Mouse (Mus musculus): ENCODE results near the gene Grik2. TPM values are rescaled to one million over a fixed set of nuclear protein-coding genes. Genes with fewer than 3 reads are reported as not detected.
"Not testable (repeated sequence)": the region's sequence is repeated elsewhere in the genome, so short reads cannot be mapped to it uniquely, and the experiment has no call there.

Grik2 gene
- polyA plus RNA-seq, 1 experiment from 2014 or later: 0.74 TPM

DNA sequence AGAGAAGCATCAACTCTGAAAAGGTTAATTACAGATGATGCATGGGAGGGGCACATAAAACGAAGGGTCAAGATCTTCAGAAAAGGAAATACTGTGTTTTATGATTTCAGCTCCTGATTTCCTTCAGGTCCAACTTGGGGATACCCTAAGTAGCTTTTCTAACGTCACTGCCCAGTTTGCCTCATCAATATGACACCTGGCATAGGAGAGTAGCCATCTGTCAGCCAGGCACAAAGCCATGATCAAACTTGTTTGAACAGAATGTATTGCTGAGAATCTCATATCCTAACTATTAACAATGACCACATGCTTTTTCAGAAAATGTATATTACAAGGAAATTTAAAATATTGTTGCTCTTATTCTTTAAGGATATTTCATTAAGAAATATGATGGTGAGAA lies 406.7 kb downstream of the Grik2 start:
- Histone ChIP-seq H3K4me3 (ENCODE audit: low read depth, low read length) (no peak overlapping the region), H3K27me3 (ENCODE audit: control insufficient read depth, insufficient read depth, low read length) (no peaks in the 10 kb centered on the region), H3K4me2 (no peak overlapping the region), H3K9ac (ENCODE audit: low read depth, low read length) (no peak overlapping the region), H3K9me3 (replicated peaks; ENCODE audit: control insufficient read depth, low read length) (no peaks in the 10 kb centered on the region), H3K27ac (ENCODE audit: low read depth, low read length) (no peak overlapping the region), H3K4me1 (ENCODE audit: control insufficient read depth, insufficient read depth, low read length) (no peaks in the 10 kb centered on the region), H3K36me3 (ENCODE audit: control insufficient read depth, insufficient read depth, low read length) (no peaks in the 10 kb centered on the region)
- no peak for ATAC-seq (replicated peaks; ENCODE audit: insufficient number of reproducible peaks, low FRiP score, low TSS enrichment)
- WGBS (ENCODE audit: insufficient replicate concordance): 59% methylated on average over 2 of the region's 2 CpGs

DNA sequence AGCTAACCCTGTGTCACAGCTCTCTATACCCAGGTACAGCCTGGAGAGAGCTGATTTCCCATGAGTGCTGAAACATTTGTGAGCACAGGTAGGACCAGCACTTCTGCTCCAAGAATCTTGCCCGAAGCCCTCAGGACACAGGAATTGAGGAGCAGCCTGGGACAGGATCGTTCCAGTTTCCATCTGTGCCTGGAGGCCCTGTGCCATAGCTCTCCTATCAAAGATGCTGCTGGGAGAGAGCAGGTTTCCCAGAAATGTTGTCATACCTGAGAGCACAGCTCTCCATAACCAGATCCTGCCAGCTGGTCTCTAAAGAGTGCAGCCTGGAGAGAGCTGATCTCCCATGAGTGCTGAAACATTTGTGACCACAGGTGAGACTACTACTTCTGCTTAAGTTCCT lies 420.0 kb downstream of the Grik2 start:
- 87% methylated on average over 2 of the region's 2 CpGs for WGBS (ENCODE audit: insufficient replicate concordance)
- no peak overlapping the region for H3K27ac ChIP-seq (ENCODE audit: low read depth, low read length)
- no peak for ATAC-seq (replicated peaks; ENCODE audit: insufficient number of reproducible peaks, low FRiP score, low TSS enrichment)
- H3K4me1 ChIP-seq (ENCODE audit: control insufficient read depth, insufficient read depth, low read length): no peaks in the 10 kb centered on the region
- no peak overlapping the region for H3K4me3 ChIP-seq (ENCODE audit: low read depth, low read length)
- H3K9ac ChIP-seq (ENCODE audit: low read depth, low read length): no peak overlapping the region
- H3K27me3 ChIP-seq (ENCODE audit: control insufficient read depth, insufficient read depth, low read length): no peaks in the 10 kb centered on the region
- H3K36me3 ChIP-seq (ENCODE audit: control insufficient read depth, insufficient read depth, low read length): no peaks in the 10 kb centered on the region
- no peaks in the 10 kb centered on the region; the same call in 1 of the 2 replicates for H3K9me3 ChIP-seq (replicated peaks; ENCODE audit: control insufficient read depth, low read length)
- H3K4me2 ChIP-seq: no peak overlapping the region

DNA sequence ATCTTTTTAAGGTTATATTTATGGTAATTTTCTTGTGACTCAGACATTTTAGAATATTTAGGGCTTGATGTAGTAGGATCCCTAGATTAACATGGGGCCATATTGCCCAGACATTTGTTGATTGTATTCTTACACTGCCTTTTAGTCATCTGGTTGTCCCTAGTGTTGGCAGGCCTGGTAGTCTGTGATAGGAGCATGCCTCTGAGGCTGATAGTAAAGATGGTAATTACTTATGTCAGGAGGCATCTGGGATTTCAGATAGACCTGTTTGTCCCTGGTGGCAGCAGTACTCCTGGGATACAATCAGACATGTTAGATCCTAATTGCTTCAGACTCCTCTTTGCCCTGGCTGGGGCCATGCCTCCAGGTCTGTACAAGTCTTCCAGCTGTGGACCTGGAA lies 423.3 kb downstream of the Grik2 start:
- H3K27me3 ChIP-seq (ENCODE audit: control insufficient read depth, insufficient read depth, low read length): no peaks in the 10 kb centered on the region
- no peak overlapping the region for H3K4me2 ChIP-seq
- H3K4me3 ChIP-seq (ENCODE audit: low read depth, low read length): no peak overlapping the region
- H3K27ac ChIP-seq (ENCODE audit: low read depth, low read length): no peak overlapping the region
- ATAC-seq (replicated peaks; ENCODE audit: insufficient number of reproducible peaks, low FRiP score, low TSS enrichment): no peak
- H3K4me1 ChIP-seq (ENCODE audit: control insufficient read depth, insufficient read depth, low read length): no peaks in the 10 kb centered on the region
- H3K36me3 ChIP-seq (ENCODE audit: control insufficient read depth, insufficient read depth, low read length): no peaks in the 10 kb centered on the region
- H3K9ac ChIP-seq (ENCODE audit: low read depth, low read length): no peak overlapping the region
- H3K9me3 ChIP-seq (replicated peaks; ENCODE audit: control insufficient read depth, low read length): no peaks in the 10 kb centered on the region; the same call in 1 of the 2 replicates

DNA sequence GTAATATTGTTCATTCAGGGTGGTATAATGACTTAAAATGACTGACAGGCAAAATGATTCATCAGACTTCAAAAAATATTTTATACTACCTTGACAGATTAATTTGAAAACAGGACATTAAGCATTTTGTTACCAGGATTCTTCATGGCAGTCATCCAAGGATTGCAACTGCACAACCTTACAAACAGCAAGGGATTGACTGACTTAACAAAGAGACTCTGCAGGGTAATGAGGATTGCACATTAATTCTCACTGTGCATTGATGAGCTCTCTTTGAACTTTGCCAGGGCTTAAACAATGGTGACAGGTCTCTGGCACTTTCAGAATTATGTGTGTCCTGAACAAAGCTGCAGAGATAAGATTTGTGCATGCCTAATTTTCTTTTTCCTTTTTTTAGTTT lies 466.2 kb downstream of the Grik2 start:
- H3K27me3 ChIP-seq (ENCODE audit: control insufficient read depth, insufficient read depth, low read length): no peaks in the 10 kb centered on the region
- H3K4me2 ChIP-seq: no peak overlapping the region
- no peaks in the 10 kb centered on the region for H3K36me3 ChIP-seq (ENCODE audit: control insufficient read depth, insufficient read depth, low read length)
- no peaks in the 10 kb centered on the region for H3K4me1 ChIP-seq (ENCODE audit: control insufficient read depth, insufficient read depth, low read length)
- no peak overlapping the region for H3K9ac ChIP-seq (ENCODE audit: low read depth, low read length)
- no peak overlapping the region for H3K4me3 ChIP-seq (ENCODE audit: low read depth, low read length)
- no peaks in the 10 kb centered on the region for H3K9me3 ChIP-seq (replicated peaks; ENCODE audit: control insufficient read depth, low read length)
- no peak overlapping the region for H3K27ac ChIP-seq (ENCODE audit: low read depth, low read length)
- no peak for ATAC-seq (replicated peaks; ENCODE audit: insufficient number of reproducible peaks, low FRiP score, low TSS enrichment)

DNA sequence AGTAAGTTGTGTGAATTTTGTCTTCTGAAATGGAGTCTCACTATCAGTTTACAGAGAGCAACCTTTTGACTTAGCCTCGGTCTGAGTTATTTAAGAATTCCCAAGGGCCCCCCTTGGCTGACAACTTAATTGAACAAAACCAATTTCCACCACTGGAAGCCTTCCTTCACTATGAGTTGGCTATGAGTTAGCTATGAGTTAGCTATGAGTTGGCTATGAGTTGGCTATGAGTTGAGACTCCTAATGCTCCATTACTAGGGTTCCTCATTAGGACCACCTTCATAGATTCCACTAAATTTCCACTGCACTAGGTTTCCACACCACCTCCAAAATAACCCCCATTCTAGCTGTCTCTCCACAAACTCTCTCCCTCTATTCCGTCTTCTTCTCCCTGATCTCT lies 468.7 kb downstream of the Grik2 start:
- Histone ChIP-seq H3K4me1 (ENCODE audit: control insufficient read depth, insufficient read depth, low read length) (no peaks in the 10 kb centered on the region), H3K4me2 (no peak overlapping the region), H3K9me3 (replicated peaks; ENCODE audit: control insufficient read depth, low read length) (no peaks in the 10 kb centered on the region), H3K36me3 (ENCODE audit: control insufficient read depth, insufficient read depth, low read length) (no peaks in the 10 kb centered on the region), H3K27ac (ENCODE audit: low read depth, low read length) (no peak overlapping the region), H3K27me3 (ENCODE audit: control insufficient read depth, insufficient read depth, low read length) (no peaks in the 10 kb centered on the region), H3K9ac (ENCODE audit: low read depth, low read length) (no peak overlapping the region), H3K4me3 (ENCODE audit: low read depth, low read length) (no peak overlapping the region)
- 73% methylated on average over 2 of the region's 2 CpGs for WGBS (ENCODE audit: insufficient replicate concordance)
- ATAC-seq (replicated peaks; ENCODE audit: insufficient number of reproducible peaks, low FRiP score, low TSS enrichment): no peak

DNA sequence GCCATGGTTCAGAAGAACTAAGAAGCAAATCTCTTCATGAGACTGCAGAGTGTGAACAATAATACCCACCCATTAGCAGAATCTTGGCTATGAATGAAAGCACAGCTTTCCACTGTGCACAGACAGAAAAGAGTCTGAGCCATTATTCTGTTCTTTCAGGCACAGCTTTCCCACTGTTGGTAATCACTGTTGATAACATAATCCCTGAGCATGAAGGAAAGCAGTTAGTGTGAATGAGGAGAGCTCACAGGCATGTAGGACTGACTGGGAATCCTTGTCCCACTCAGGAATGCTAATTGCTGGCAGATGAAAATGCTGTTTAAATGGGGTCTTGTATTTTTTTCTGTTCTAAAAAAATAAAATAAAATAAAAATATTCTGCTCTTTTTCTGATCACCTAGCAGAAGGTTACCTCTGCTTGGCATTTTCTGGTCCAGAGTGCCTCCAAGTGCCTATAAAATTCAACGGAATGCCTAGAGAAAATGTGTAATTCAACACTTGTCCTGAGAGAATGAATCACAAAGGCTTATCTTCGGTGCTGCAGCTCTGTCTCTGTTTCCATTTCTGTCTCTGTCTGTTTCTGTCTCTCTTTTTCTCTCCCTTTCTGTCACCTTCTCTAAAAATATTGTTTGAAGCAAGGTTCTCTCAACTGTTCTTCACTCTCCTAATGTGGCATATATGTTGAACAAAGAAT lies 532.2 kb downstream of the Grik2 start:
- 22% methylated on average over 2 of the region's 2 CpGs for WGBS (ENCODE audit: insufficient replicate concordance)
- Histone ChIP-seq H3K4me1 (ENCODE audit: control insufficient read depth, insufficient read depth, low read length) (no peaks in the 10 kb centered on the region), H3K27me3 (ENCODE audit: control insufficient read depth, insufficient read depth, low read length) (no peaks in the 10 kb centered on the region), H3K4me2 (0 out of 2 replicates have a peak overlapping the region, but pooled peaks have one; percentile 14), H3K36me3 (ENCODE audit: control insufficient read depth, insufficient read depth, low read length) (no peaks in the 10 kb centered on the region), H3K9ac (ENCODE audit: low read depth, low read length) (no peak overlapping the region), H3K4me3 (ENCODE audit: low read depth, low read length) (no peak overlapping the region), H3K27ac (ENCODE audit: low read depth, low read length) (0 out of 2 replicates have a peak overlapping the region, but pooled peaks have one; percentile 35), H3K9me3 (replicated peaks; ENCODE audit: control insufficient read depth, low read length) (no peaks in the 10 kb centered on the region)
- 0 out of 2 replicates have a peak, but pooled peaks have one; percentile 22 for ATAC-seq (replicated peaks; ENCODE audit: insufficient number of reproducible peaks, low FRiP score, low TSS enrichment)

DNA sequence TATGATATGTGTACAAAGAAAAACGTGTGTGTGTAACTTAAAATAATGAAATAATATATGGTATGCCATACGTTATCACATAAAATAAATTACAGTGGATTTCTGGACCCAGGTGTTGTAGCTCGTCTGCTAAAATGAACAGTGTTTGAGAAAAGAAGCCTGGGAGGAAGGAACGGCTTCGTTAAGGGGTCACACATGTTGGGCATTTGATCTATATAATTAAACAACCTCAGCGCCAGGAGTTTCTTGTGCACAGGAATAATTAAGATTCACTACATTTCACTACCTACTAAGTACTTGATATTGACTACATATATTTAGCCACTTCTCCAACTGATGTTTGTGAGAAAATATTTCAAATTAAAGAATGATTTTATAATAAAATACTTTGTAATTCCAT lies 551.2 kb downstream of the Grik2 start:
- H3K4me1 ChIP-seq (ENCODE audit: control insufficient read depth, insufficient read depth, low read length); H3K4me2 ChIP-seq; H3K4me3 ChIP-seq (ENCODE audit: low read depth, low read length); H3K9me3 ChIP-seq (replicated peaks; ENCODE audit: control insufficient read depth, low read length); H3K27me3 ChIP-seq (ENCODE audit: control insufficient read depth, insufficient read depth, low read length); H3K9ac ChIP-seq (ENCODE audit: low read depth, low read length); H3K27ac ChIP-seq (ENCODE audit: low read depth, low read length); ATAC-seq (replicated peaks; ENCODE audit: insufficient number of reproducible peaks, low FRiP score, low TSS enrichment); H3K36me3 ChIP-seq (ENCODE audit: control insufficient read depth, insufficient read depth, low read length): not testable (repeated sequence)
- 83% methylated on average over 6 of the region's 6 CpGs for WGBS (ENCODE audit: insufficient replicate concordance)

DNA sequence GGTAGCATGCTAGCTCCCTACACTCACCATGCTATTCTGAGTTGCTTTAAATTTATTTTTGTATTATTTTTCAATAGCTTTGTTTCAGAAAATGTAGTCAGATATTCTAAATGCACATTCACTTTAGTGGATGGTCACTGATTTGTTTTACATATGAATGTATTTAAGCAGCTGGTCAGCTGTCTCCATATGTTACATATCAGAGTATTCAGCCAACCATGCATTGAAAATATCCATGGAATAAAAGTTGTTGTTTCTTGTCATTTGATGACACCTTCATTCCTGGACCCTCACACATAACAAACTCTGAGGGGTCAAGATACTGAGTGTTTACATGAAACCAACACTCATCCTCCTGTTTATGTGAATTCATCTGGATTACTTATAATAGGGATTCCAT lies 551.7 kb downstream of the Grik2 start:
- H3K4me1 ChIP-seq (ENCODE audit: control insufficient read depth, insufficient read depth, low read length); H3K36me3 ChIP-seq (ENCODE audit: control insufficient read depth, insufficient read depth, low read length); H3K27me3 ChIP-seq (ENCODE audit: control insufficient read depth, insufficient read depth, low read length); H3K9ac ChIP-seq (ENCODE audit: low read depth, low read length); H3K4me3 ChIP-seq (ENCODE audit: low read depth, low read length); H3K9me3 ChIP-seq (replicated peaks; ENCODE audit: control insufficient read depth, low read length); H3K4me2 ChIP-seq; H3K27ac ChIP-seq (ENCODE audit: low read depth, low read length); ATAC-seq (replicated peaks; ENCODE audit: insufficient number of reproducible peaks, low FRiP score, low TSS enrichment): not testable (repeated sequence)

DNA sequence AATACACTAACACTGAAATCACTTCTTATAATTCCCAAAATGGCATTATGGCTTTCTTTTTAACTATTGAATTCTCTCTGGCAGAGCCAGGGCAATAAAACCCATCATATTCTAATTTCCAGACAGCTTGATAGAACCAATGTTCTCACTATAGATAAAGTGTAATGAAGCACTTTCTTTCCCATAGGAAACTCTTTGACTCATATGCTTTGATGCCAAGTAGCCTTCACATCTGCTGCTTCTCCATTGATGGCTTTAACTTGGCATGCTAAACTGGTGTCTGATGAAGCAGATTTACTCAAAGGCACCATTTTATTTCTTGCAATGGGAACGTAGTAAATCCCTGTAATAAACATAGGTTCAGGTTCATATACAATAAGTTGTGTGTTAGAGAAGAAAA lies 568.5 kb downstream of the Grik2 start:
- Histone ChIP-seq H3K27ac (ENCODE audit: low read depth, low read length) (no peak overlapping the region), H3K4me1 (ENCODE audit: control insufficient read depth, insufficient read depth, low read length) (no peaks in the 10 kb centered on the region), H3K4me3 (ENCODE audit: low read depth, low read length) (no peak overlapping the region), H3K9ac (ENCODE audit: low read depth, low read length) (no peak overlapping the region), H3K36me3 (ENCODE audit: control insufficient read depth, insufficient read depth, low read length) (no peaks in the 10 kb centered on the region), H3K4me2 (no peak overlapping the region), H3K27me3 (ENCODE audit: control insufficient read depth, insufficient read depth, low read length) (no peaks in the 10 kb centered on the region), H3K9me3 (replicated peaks; ENCODE audit: control insufficient read depth, low read length) (no peaks in the 10 kb centered on the region)
- no peak for ATAC-seq (replicated peaks; ENCODE audit: insufficient number of reproducible peaks, low FRiP score, low TSS enrichment)
- WGBS (ENCODE audit: insufficient replicate concordance): 67% methylated on average over 1 of the region's 1 CpGs
